Mouse (Mus musculus) testis, postnatal 14 days (tissue): ENCODE data around the gene Zfp609.

Experiments used
- DNase-seq: peaks from one replicate; pipeline ENCODE4 v3.0.0; 2021; ENCODE audit warnings: low spot score

The Zfp609 gene

GRCm38 (mm10) chr9:65759992-65760391 lies 67.4 kb downstream of the Zfp609 start:
- no peak for DNase-seq

GRCm38 (mm10) chr9:65759256-65759655 lies 68.1 kb downstream of the Zfp609 start:
- no peak for DNase-seq

- no peak for DNase-seq
Observed at GRCm38 (mm10) chr9:65757826-65758225, 69.5 kb downstream of the Zfp609 start.

GRCm38 (mm10) chr9:65755673-65756375 lies 71.5 kb downstream of the Zfp609 start:
- no peak for DNase-seq

GRCm38 (mm10) chr9:65755164-65755563 lies 72.2 kb downstream of the Zfp609 start:
- no peak for DNase-seq

- DNase-seq: no peak
Observed at GRCm38 (mm10) chr9:65752632-65753031, 74.7 kb downstream of the Zfp609 start.

GRCm38 (mm10) chr9:65751906-65752305 lies 75.5 kb downstream of the Zfp609 start:
- DNase-seq: no peak

GRCm38 (mm10) chr9:65748102-65748501 lies 79.3 kb downstream of the Zfp609 start:
- no peak for DNase-seq

GRCm38 (mm10) chr9:65746479-65746878 lies 80.9 kb downstream of the Zfp609 start:
- DNase-seq: no peak

- no peak for DNase-seq
Observed at GRCm38 (mm10) chr9:65745456-65745855, 81.9 kb downstream of the Zfp609 start.

GRCm38 (mm10) chr9:65744171-65745082 lies 82.9 kb downstream of the Zfp609 start:
- peak; percentile 47 for DNase-seq

GRCm38 (mm10) chr9:65743809-65744170 lies 83.6 kb downstream of the Zfp609 start:
- no peak for DNase-seq

GRCm38 (mm10) chr9:65743322-65743721 lies 84.0 kb downstream of the Zfp609 start:
- DNase-seq: no peak

- DNase-seq: no peak
Observed at GRCm38 (mm10) chr9:65742777-65743176, 84.6 kb downstream of the Zfp609 start.

GRCm38 (mm10) chr9:65741066-65741852 lies 86.1 kb downstream of the Zfp609 start:
- DNase-seq: no peak

- no peak for DNase-seq
Observed at GRCm38 (mm10) chr9:65734931-65735330, 92.4 kb downstream of the Zfp609 start.

GRCm38 (mm10) chr9:65728588-65728987 lies 98.8 kb downstream of the Zfp609 start:
- no peak for DNase-seq

GRCm38 (mm10) chr9:65727491-65727890 lies 99.9 kb downstream of the Zfp609 start:
- no peak for DNase-seq

- no peak for DNase-seq
Observed at GRCm38 (mm10) chr9:65726431-65726830, 100.9 kb downstream of the Zfp609 start.

GRCm38 (mm10) chr9:65725291-65725622 lies 102.1 kb downstream of the Zfp609 start:
- no peak for DNase-seq

- peak; percentile 21 for DNase-seq
Observed at GRCm38 (mm10) chr9:65724471-65725290, 102.7 kb downstream of the Zfp609 start.

- DNase-seq: no peak
Observed at GRCm38 (mm10) chr9:65721161-65721566, 106.2 kb downstream of the Zfp609 start.
